In the genomic region with DNA sequence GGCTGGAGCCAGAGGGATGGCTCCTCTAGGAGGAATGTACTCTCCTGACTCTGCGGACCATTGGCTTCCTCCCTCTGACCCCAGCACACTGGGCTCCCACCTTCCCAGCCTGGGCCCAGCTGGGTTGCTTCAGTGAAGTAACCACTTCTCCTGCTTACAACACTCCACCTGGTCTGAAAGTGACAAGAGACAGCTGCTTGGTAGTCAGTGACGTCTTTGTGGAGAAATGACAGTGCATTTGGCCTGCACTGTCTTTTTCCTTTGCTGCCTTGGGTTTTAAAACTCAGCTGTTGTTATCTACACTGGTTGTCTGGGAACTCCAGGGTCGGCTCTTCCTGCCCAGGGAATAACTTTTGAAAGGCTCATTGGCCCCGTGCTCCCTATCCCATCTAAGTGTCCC, we compare ENCODE assay signal across 14 mouse cellular contexts. TPM values are rescaled to one million over a fixed set of nuclear protein-coding genes. Genes with fewer than 3 reads are reported as not detected.
A peak's percentile ranks its signal among the peaks of the same experiment; 100 is the strongest.
DNase-seq lines count a peak whose midpoint lies in the region; ATAC-seq and TF ChIP-seq lines count a peak whose summit lies in the region.
"Had no signal": no experiment of that assay in that cellular context is flagged by ENCODE, and none has a peak within 500 bp of the region (broad histone marks: within the 10 kb centered on the region; RNA-seq: fewer than 3 reads in every experiment).

No protein-coding gene starts in this region.

- H3K4me1 ChIP-seq in lung, postnatal 0 days (ENCODE audit: insufficient read depth, low read depth, low read length) = no peaks in the 10 kb centered on the region
- H3K4me1 ChIP-seq: limb, embryonic 12.5 days had no signal

- peak; percentile 89 for DNase-seq in heart, adult 11 months
- DNase-seq in heart, adult 8-10 months (ENCODE audit: low spot score) = no peak
- peak; percentile 48 for DNase-seq in lung, postnatal 0 days (ENCODE audit: low spot score)
- no peak for DNase-seq in lung, postnatal 25 days (ENCODE audit: low spot score)
- DNase-seq in lung, postnatal 14 days = peak; percentile 18
- DNase-seq in cerebellum, postnatal 4 days (ENCODE audit: low spot score in 2 of 2) = no peak
- DNase-seq in thymus, postnatal 0 days (ENCODE audit: low spot score) = no peak
- DNase-seq in embryo, embryonic 10.5 days (ENCODE audit: low spot score) = no peak
- DNase-seq: cerebellum, postnatal 14 days; midbrain, embryonic 14.5 days had no signal

- no peak overlapping the region for H3K9ac ChIP-seq in lung, postnatal 0 days (replicated peaks; ENCODE audit: low read depth)
- H3K9ac ChIP-seq: limb, embryonic 12.5 days; liver, embryonic 14.5 days had no signal

- H3K4me3 ChIP-seq in lung, postnatal 0 days (ENCODE audit: low read depth, low read length) = no peak overlapping the region
- H3K4me3 ChIP-seq: limb, embryonic 12.5 days had no signal

- TF ChIP-seq EP300 in lung, postnatal 0 days (IDR thresholded peaks at IDR 0.05) = no peak

- 36% methylated on average over 4 of the region's 4 CpGs for WGBS in lung, postnatal 0 days

- no peaks in the 10 kb centered on the region for H3K36me3 ChIP-seq in lung, postnatal 0 days (ENCODE audit: insufficient read depth, low read length)
- H3K36me3 ChIP-seq: limb, embryonic 12.5 days had no signal

- no peak for TF ChIP-seq CTCF in lung, postnatal 0 days (IDR thresholded peaks at IDR 0.05)

- H3K27ac ChIP-seq in lung, postnatal 0 days (ENCODE audit: low read length) = no peak overlapping the region
- H3K27ac ChIP-seq: limb, embryonic 12.5 days; liver, embryonic 14.5 days; macrophage had no signal

- H3K4me2 ChIP-seq in lung, postnatal 0 days (replicated peaks; ENCODE audit: low read depth, low read length) = no peak overlapping the region
- H3K4me2 ChIP-seq: limb, embryonic 12.5 days had no signal

- no peak for ATAC-seq in lung, postnatal 0 days

- no peaks in the 10 kb centered on the region for H3K9me3 ChIP-seq in lung, postnatal 0 days (ENCODE audit: low read length)
- H3K9me3 ChIP-seq: limb, embryonic 12.5 days had no signal

- H3K27me3 ChIP-seq in lung, postnatal 0 days (replicated peaks; ENCODE audit: insufficient read depth, low read length) = no peaks in the 10 kb centered on the region
- H3K27me3 ChIP-seq: limb, embryonic 12.5 days had no signal

RNA-seq across cellular contexts. Expression of a gene that starts 29.5 kb away (rescaled TPM):
- 1 to 10 TPM; 2.1 to 3.4 (median 2.4) TPM for total RNA-seq in heart, adult 8-10 months (2022)
- 1.00 and 1.0 TPM in 2 replicates for polyA plus RNA-seq in lung, postnatal 0 days (2015; fragmentation: Nextera tagmentation; extraction: Ambion mirVana)
- 7.3 and 8.8 TPM in 2 replicates for polyA plus RNA-seq in thymus, postnatal 0 days (2015; fragmentation: Nextera tagmentation; extraction: Ambion mirVana)
- total RNA-seq: hematopoietic stem cell, adult 5-6 weeks had no signal

Comparison
In these comparisons a context has a peak if more than half of its experiments do, and no peak if none do; other contexts are left out.
1. DNase-seq: peak in heart, adult 11 months (single experiment), lung, postnatal 0 days (single experiment) and lung, postnatal 14 days (single experiment); none in heart, adult 8-10 months (single experiment), lung, postnatal 25 days (single experiment), cerebellum, postnatal 4 days (0 of 2), thymus, postnatal 0 days (single experiment) and embryo, embryonic 10.5 days (single experiment).